Mouse (Mus musculus) kidney, postnatal 0 days (tissue): ENCODE measurements around the gene March11. TPM values are rescaled to one million over a fixed set of nuclear protein-coding genes. Genes with fewer than 3 reads are reported as not detected.

Source experiments
- ATAC-seq: fragments of 200-750 bp; cut with Nextera tagmentation; replicated peaks from 2 replicates; pipeline ENCODE4 v1.8.0; 2017; ENCODE audit warnings: low read depth, moderate number of reproducible peaks, moderate TSS enrichment, moderate library complexity; ENCODE audit not compliant: low FRiP score
- DNase-seq: peaks from one replicate; pipeline ENCODE4 v3.0.0-alpha.2; 2016; ENCODE audit warnings: low spot score
- H3K27ac ChIP-seq: fragments of 300-500 bp; sonication (generic); 2 replicates; pipeline ENCODE4 v1.5.1; 2014; ENCODE audit warnings: mild to moderate bottlenecking
- H3K27me3 ChIP-seq: fragments of 300-500 bp; sonication (generic); 2 replicates; pipeline ENCODE4 v1.6.1; 2014; ENCODE audit warnings: low read length, mixed read lengths; ENCODE audit not compliant: insufficient read depth
- H3K36me3 ChIP-seq: fragments of 300-500 bp; sonication (generic); 2 replicates; pipeline ENCODE4 v1.6.1; 2014; ENCODE audit warnings: low read length, mixed read lengths; ENCODE audit not compliant: insufficient read depth
- H3K4me1 ChIP-seq: fragments of 300-500 bp; sonication (generic); replicated peaks from 2 replicates; pipeline ENCODE4 v1.6.1; 2014; ENCODE audit warnings: antibody characterized with exemption, low read length, mixed read lengths; ENCODE audit not compliant: insufficient read depth
- H3K4me2 ChIP-seq: fragments of 300-500 bp; sonication (generic); 2 replicates; pipeline ENCODE4 v1.6.1; 2014; ENCODE audit warnings: mild to moderate bottlenecking, low read length, moderate library complexity, mixed read lengths
- H3K4me3 ChIP-seq: fragments of 300-500 bp; sonication (generic); replicated peaks from 2 replicates; pipeline ENCODE4 v1.5.1; 2014; ENCODE audit warnings: low read depth, low read length
- H3K9ac ChIP-seq: fragments of 300-500 bp; sonication (generic); 2 replicates; pipeline ENCODE4 v1.6.1; 2014; ENCODE audit warnings: low read depth, low read length
- H3K9me3 ChIP-seq: fragments of 300-500 bp; sonication (generic); replicated peaks from 2 replicates; pipeline ENCODE4 v1.6.1; 2016; ENCODE audit warnings: low read length, inconsistent platforms, mixed read lengths
- CTCF ChIP-seq: IDR thresholded peaks from 2 replicates; pipeline ENCODE4 v1.5.1; 2016; ENCODE audit warnings: antibody characterized with exemption, low read depth, mild to moderate bottlenecking, moderate library complexity
- WGBS: fragments of 180-500 bp; shearing (Covaris S2); extraction: QIAGEN DNeasy Blood & Tissue Kit; methylation state at CpG from one replicate; pipeline ENCODE4 v1.1.7; 2014; 5-methylcytosine and 5-hydroxymethylcytosine counted together
- polyA plus RNA-seq: library from polyadenylated mRNA; unstranded; fragments of >200 nt; fragmentation: Nextera tagmentation; extraction: Ambion mirVana; gene quantifications from 2 replicates; pipeline ENCODE4 v1.2.1, GENCODE M21; 2015

March11 gene
- polyA plus RNA-seq, 1 experiment from 2014 or later, result 0.37 TPM

GRCm38 (mm10) chr15:26430565-26430964 lies 121.7 kb downstream of the March11 start:
- no peak for DNase-seq
- Histone ChIP-seq H3K27ac (no peak overlapping the region), H3K36me3 (no peaks in the 10 kb centered on the region), H3K4me2 (no peak overlapping the region), H3K4me1 (no peaks in the 10 kb centered on the region), H3K4me3 (no peak overlapping the region), H3K27me3 (no peaks in the 10 kb centered on the region), H3K9ac (no peak overlapping the region), H3K9me3 (no peaks in the 10 kb centered on the region)
- 73% methylated on average over 2 of the region's 2 CpGs for WGBS
- no peak for ATAC-seq
- no peak for TF ChIP-seq CTCF

- WGBS, result 65% methylated on average over 2 of the region's 2 CpGs
- DNase-seq, result no peak
These were observed 123.8 kb downstream of the March11 start for GRCm38 (mm10) chr15:26432676-26433075.

GRCm38 (mm10) chr15:26435725-26436124 lies 126.9 kb downstream of the March11 start:
- no peak for TF ChIP-seq CTCF
- no peak overlapping the region for H3K27ac ChIP-seq
- H3K4me1 ChIP-seq, result no peaks in the 10 kb centered on the region
- no peaks in the 10 kb centered on the region for H3K9me3 ChIP-seq
- H3K27me3 ChIP-seq, result no peaks in the 10 kb centered on the region
- no peak for DNase-seq
- no peak for ATAC-seq
- 87% methylated on average over 7 of the region's 7 CpGs for WGBS
- no peak overlapping the region for H3K9ac ChIP-seq
- H3K4me2 ChIP-seq, result no peak overlapping the region
- no peak overlapping the region for H3K4me3 ChIP-seq
- H3K36me3 ChIP-seq, result no peaks in the 10 kb centered on the region

More at GRCm38 (mm10) chr15:26432676-26433075, 123.8 kb downstream of the March11 start:
- Histone ChIP-seq H3K27ac (no peak overlapping the region), H3K4me1 (no peaks in the 10 kb centered on the region), H3K4me3 (no peak overlapping the region), H3K9ac (no peak overlapping the region), H3K4me2 (no peak overlapping the region), H3K36me3 (no peaks in the 10 kb centered on the region), H3K27me3 (no peaks in the 10 kb centered on the region), H3K9me3 (no peaks in the 10 kb centered on the region)
- no peak for TF ChIP-seq CTCF
- ATAC-seq, result no peak

GRCm38 (mm10) chr15:26437113-26437512 lies 128.3 kb downstream of the March11 start:
- DNase-seq (no peak), ATAC-seq (no peak)
- H3K4me2 ChIP-seq, result no peak overlapping the region
- no peak overlapping the region for H3K4me3 ChIP-seq
- H3K9me3 ChIP-seq, result no peaks in the 10 kb centered on the region
- no peaks in the 10 kb centered on the region for H3K27me3 ChIP-seq
- H3K9ac ChIP-seq, result no peak overlapping the region
- H3K27ac ChIP-seq, result no peak overlapping the region
- H3K36me3 ChIP-seq, result no peaks in the 10 kb centered on the region
- TF ChIP-seq CTCF, result no peak
- no peaks in the 10 kb centered on the region for H3K4me1 ChIP-seq
- WGBS, result 75% methylated on average over 2 of the region's 2 CpGs
